Mouse (Mus musculus): ENCODE measurements around the gene Slc35a1. TPM values are rescaled to one million over a fixed set of nuclear protein-coding genes. Genes with fewer than 3 reads are reported as not detected.

The Slc35a1 gene
- polyA plus RNA-seq, 1 experiment from 2014 or later = 46.0 TPM

- no peak overlapping the region for H3K27ac ChIP-seq
- no peak overlapping the region for H3K9ac ChIP-seq
- no peak overlapping the region for H3K4me3 ChIP-seq
- H3K36me3 ChIP-seq = no peaks in the 10 kb centered on the region
- no peaks in the 10 kb centered on the region for H3K27me3 ChIP-seq
- 64% methylated on average over 4 of the region's 4 CpGs for WGBS
- no peak for ATAC-seq (ENCODE audit: insufficient number of reproducible peaks, low FRiP score, low TSS enrichment, low read depth)
- no peak overlapping the region for H3K4me2 ChIP-seq
- no peaks in the 10 kb centered on the region for H3K9me3 ChIP-seq
- no peaks in the 10 kb centered on the region for H3K4me1 ChIP-seq
Measured at GRCm38 (mm10) chr4:34703029-34703428, 15.8 kb upstream of the Slc35a1 start.

- 93% methylated on average over 11 of the region's 11 CpGs for WGBS
- Histone ChIP-seq H3K4me3 (no peak overlapping the region), H3K9ac (no peak overlapping the region), H3K27me3 (no peaks in the 10 kb centered on the region), H3K4me2 (no peak overlapping the region), H3K9me3 (no peaks in the 10 kb centered on the region), H3K36me3 (no peaks in the 10 kb centered on the region), H3K27ac (no peak overlapping the region), H3K4me1 (no peaks in the 10 kb centered on the region)
- no peak for ATAC-seq (ENCODE audit: insufficient number of reproducible peaks, low FRiP score, low TSS enrichment, low read depth)
Measured at GRCm38 (mm10) chr4:34702231-34702630, 15.0 kb upstream of the Slc35a1 start.

GRCm38 (mm10) chr4:34701528-34701927 is 14.3 kb upstream of the Slc35a1 start:
- WGBS = 38% methylated on average over 5 of the region's 5 CpGs
- no peaks in the 10 kb centered on the region for H3K27me3 ChIP-seq
- H3K4me1 ChIP-seq = no peaks in the 10 kb centered on the region
- no peak overlapping the region for H3K4me3 ChIP-seq
- H3K9ac ChIP-seq = no peak overlapping the region
- H3K4me2 ChIP-seq = no peak overlapping the region
- H3K36me3 ChIP-seq = no peaks in the 10 kb centered on the region
- ATAC-seq (ENCODE audit: insufficient number of reproducible peaks, low FRiP score, low TSS enrichment, low read depth) = no peak
- no peak overlapping the region for H3K27ac ChIP-seq
- no peaks in the 10 kb centered on the region for H3K9me3 ChIP-seq

- no peak for ATAC-seq (ENCODE audit: insufficient number of reproducible peaks, low FRiP score, low TSS enrichment, low read depth)
- Histone ChIP-seq H3K27me3 (no peaks in the 10 kb centered on the region), H3K36me3 (no peaks in the 10 kb centered on the region), H3K9ac (no peak overlapping the region), H3K4me2 (peak overlapping the region; percentile 12; the same call in 1 of the 2 replicates), H3K9me3 (no peaks in the 10 kb centered on the region), H3K4me3 (peak overlapping the region; percentile 91; the same call in 1 of the 2 replicates), H3K27ac (no peak overlapping the region), H3K4me1 (no peaks in the 10 kb centered on the region; the same call in 1 of the 2 replicates)
- 77% methylated on average over 3 of the region's 3 CpGs for WGBS
Measured at GRCm38 (mm10) chr4:34688021-34688420, 783 bp upstream of the Slc35a1 start.

- no peak for ATAC-seq (ENCODE audit: insufficient number of reproducible peaks, low FRiP score, low TSS enrichment, low read depth)
- Histone ChIP-seq H3K27ac (no peak overlapping the region), H3K4me1 (no peaks in the 10 kb centered on the region), H3K4me2 (no peak overlapping the region), H3K4me3 (no peak overlapping the region), H3K36me3 (peaks cover 20% of the 10 kb centered on the region), H3K9me3 (no peaks in the 10 kb centered on the region), H3K27me3 (no peaks in the 10 kb centered on the region), H3K9ac (no peak overlapping the region)
- WGBS = 89% methylated on average over 5 of the region's 5 CpGs
Measured at GRCm38 (mm10) chr4:34680530-34680929, 6.7 kb downstream of the Slc35a1 start.

GRCm38 (mm10) chr4:34673721-34674120 is 13.5 kb downstream of the Slc35a1 start:
- H3K27ac ChIP-seq = no peak overlapping the region
- H3K4me2 ChIP-seq = no peak overlapping the region
- H3K9me3 ChIP-seq = no peaks in the 10 kb centered on the region
- 82% methylated on average over 5 of the region's 5 CpGs for WGBS
- H3K4me3 ChIP-seq = no peak overlapping the region
- peaks cover 28% of the 10 kb centered on the region for H3K36me3 ChIP-seq
- no peaks in the 10 kb centered on the region for H3K4me1 ChIP-seq
- no peak for ATAC-seq (ENCODE audit: insufficient number of reproducible peaks, low FRiP score, low TSS enrichment, low read depth)
- no peak overlapping the region for H3K9ac ChIP-seq
- no peaks in the 10 kb centered on the region for H3K27me3 ChIP-seq

GRCm38 (mm10) chr4:34667923-34668322 is 19.3 kb downstream of the Slc35a1 start:
- no peaks in the 10 kb centered on the region for H3K9me3 ChIP-seq
- no peak overlapping the region for H3K4me2 ChIP-seq
- 93% methylated on average over 5 of the region's 5 CpGs for WGBS
- no peaks in the 10 kb centered on the region for H3K27me3 ChIP-seq
- no peaks in the 10 kb centered on the region for H3K4me1 ChIP-seq
- peaks cover 48% of the 10 kb centered on the region for H3K36me3 ChIP-seq
- no peak for ATAC-seq (ENCODE audit: insufficient number of reproducible peaks, low FRiP score, low TSS enrichment, low read depth)
- no peak overlapping the region for H3K27ac ChIP-seq
- H3K4me3 ChIP-seq = no peak overlapping the region
- no peak overlapping the region for H3K9ac ChIP-seq

- no peaks in the 10 kb centered on the region for H3K4me1 ChIP-seq
- no peak overlapping the region for H3K4me2 ChIP-seq
- 88% methylated on average over 6 of the region's 6 CpGs for WGBS
- ATAC-seq (ENCODE audit: insufficient number of reproducible peaks, low FRiP score, low TSS enrichment, low read depth) = no peak
- H3K4me3 ChIP-seq = no peak overlapping the region
- H3K27me3 ChIP-seq = no peaks in the 10 kb centered on the region
- H3K9me3 ChIP-seq = no peaks in the 10 kb centered on the region
- H3K27ac ChIP-seq = no peak overlapping the region
- no peak overlapping the region for H3K9ac ChIP-seq
- H3K36me3 ChIP-seq = peaks cover 72% of the 10 kb centered on the region
Measured at GRCm38 (mm10) chr4:34661927-34662326, 25.3 kb downstream of the Slc35a1 start.

GRCm38 (mm10) chr4:34661514-34661913 is 25.7 kb downstream of the Slc35a1 start:
- 0 out of 2 replicates have a peak, but pooled peaks have one; percentile 19 for ATAC-seq (ENCODE audit: insufficient number of reproducible peaks, low FRiP score, low TSS enrichment, low read depth)
- Histone ChIP-seq H3K27me3 (no peaks in the 10 kb centered on the region), H3K36me3 (peaks cover 73% of the 10 kb centered on the region), H3K9ac (no peak overlapping the region), H3K4me3 (no peak overlapping the region), H3K27ac (no peak overlapping the region), H3K4me2 (no peak overlapping the region), H3K9me3 (no peaks in the 10 kb centered on the region), H3K4me1 (no peaks in the 10 kb centered on the region)
- WGBS = 89% methylated on average over 2 of the region's 2 CpGs

GRCm38 (mm10) chr4:34659012-34659411 is 28.2 kb downstream of the Slc35a1 start:
- 80% methylated on average over 2 of the region's 2 CpGs for WGBS
- no peak overlapping the region for H3K4me2 ChIP-seq
- no peak for ATAC-seq (ENCODE audit: insufficient number of reproducible peaks, low FRiP score, low TSS enrichment, low read depth)

GRCm38 (mm10) chr4:34656101-34656500 is 31.1 kb downstream of the Slc35a1 start:
- no peaks in the 10 kb centered on the region for H3K27me3 ChIP-seq
- WGBS = 93% methylated on average over 10 of the region's 10 CpGs
- no peaks in the 10 kb centered on the region for H3K9me3 ChIP-seq
- H3K27ac ChIP-seq = no peak overlapping the region
- H3K4me2 ChIP-seq = no peak overlapping the region
- no peak for ATAC-seq (ENCODE audit: insufficient number of reproducible peaks, low FRiP score, low TSS enrichment, low read depth)
- no peaks in the 10 kb centered on the region for H3K4me1 ChIP-seq
- peaks cover 73% of the 10 kb centered on the region for H3K36me3 ChIP-seq
- H3K9ac ChIP-seq = no peak overlapping the region
- H3K4me3 ChIP-seq = no peak overlapping the region

More at GRCm38 (mm10) chr4:34659012-34659411, 28.2 kb downstream of the Slc35a1 start:
- Histone ChIP-seq H3K9ac (no peak overlapping the region), H3K9me3 (no peaks in the 10 kb centered on the region), H3K27ac (no peak overlapping the region), H3K27me3 (no peaks in the 10 kb centered on the region), H3K36me3 (peaks cover 72% of the 10 kb centered on the region), H3K4me3 (no peak overlapping the region), H3K4me1 (no peaks in the 10 kb centered on the region)

GRCm38 (mm10) chr4:34653179-34653578 is 34.1 kb downstream of the Slc35a1 start:
- no peak overlapping the region for H3K4me2 ChIP-seq
- H3K9me3 ChIP-seq = no peaks in the 10 kb centered on the region
- peaks cover 57% of the 10 kb centered on the region for H3K36me3 ChIP-seq
- H3K27ac ChIP-seq = no peak overlapping the region
- ATAC-seq (ENCODE audit: insufficient number of reproducible peaks, low FRiP score, low TSS enrichment, low read depth) = no peak
- H3K4me1 ChIP-seq = no peaks in the 10 kb centered on the region
- no peaks in the 10 kb centered on the region for H3K27me3 ChIP-seq
- 90% methylated on average over 7 of the region's 7 CpGs for WGBS
- H3K9ac ChIP-seq = no peak overlapping the region
- no peak overlapping the region for H3K4me3 ChIP-seq

- Histone ChIP-seq H3K36me3 (peaks cover 54% of the 10 kb centered on the region), H3K27ac (no peak overlapping the region), H3K4me1 (peaks cover 2% of the 10 kb centered on the region; the same call in 1 of the 2 replicates), H3K9me3 (no peaks in the 10 kb centered on the region), H3K4me2 (no peak overlapping the region), H3K9ac (no peak overlapping the region), H3K4me3 (no peak overlapping the region), H3K27me3 (no peaks in the 10 kb centered on the region)
- ATAC-seq (ENCODE audit: insufficient number of reproducible peaks, low FRiP score, low TSS enrichment, low read depth) = no peak
Measured at GRCm38 (mm10) chr4:34644779-34645178, 42.5 kb downstream of the Slc35a1 start.
